Mouse (Mus musculus): ENCODE measurements around the gene Emilin3. TPM values are rescaled to one million over a fixed set of nuclear protein-coding genes. Genes with fewer than 3 reads are reported as not detected.

The Emilin3 gene
- polyA plus RNA-seq, 1 experiment, result not detected

DNA sequence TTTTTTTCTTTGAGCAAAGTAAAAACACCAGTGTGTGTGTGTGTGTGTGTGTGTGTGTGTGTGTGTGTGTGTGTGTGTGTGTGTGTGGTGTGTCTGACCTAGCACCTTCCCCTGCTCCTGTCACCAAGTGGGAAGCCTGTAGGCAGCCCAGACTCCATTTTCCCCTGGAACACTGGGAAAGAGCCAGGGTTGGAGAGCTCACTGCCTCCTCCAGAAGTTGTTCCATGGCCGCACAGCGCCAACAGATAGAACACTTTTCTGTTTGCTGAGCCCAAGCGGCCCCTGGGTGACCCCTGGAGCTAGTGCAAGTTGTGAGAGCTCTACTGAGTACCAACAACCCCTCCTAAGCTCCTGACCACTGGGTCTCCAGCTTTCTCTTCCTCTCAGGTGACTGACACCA is 20.9 kb upstream of the Emilin3 start:
- no peak overlapping the region for H3K27ac ChIP-seq (ENCODE audit: insufficient read depth, low read length)
- H3K4me3 ChIP-seq (ENCODE audit: extremely low read depth, insufficient read depth, insufficient read length), result no peak overlapping the region
- H3K4me1 ChIP-seq (ENCODE audit: control insufficient read depth, insufficient read depth, insufficient read length), result no peaks in the 10 kb centered on the region
- H3K36me3 ChIP-seq (ENCODE audit: control insufficient read depth, insufficient read depth, low read length), result no peaks in the 10 kb centered on the region
- 85% methylated on average over 3 of the region's 3 CpGs for WGBS
- DNase-seq (ENCODE audit: low read depth in 1 of 2, low spot score in 2 of 2), result no peak
- no peaks in the 10 kb centered on the region for H3K27me3 ChIP-seq (ENCODE audit: control insufficient read depth, insufficient read depth, low read length)
- TF ChIP-seq CTCF (IDR thresholded peaks at IDR 0.05; ENCODE audit: extremely low read depth, insufficient read depth, insufficient read length, insufficient replicate concordance) (no peak), POLR2A (IDR thresholded peaks at IDR 0.05; ENCODE audit: low read depth, low read length) (no peak)

DNA sequence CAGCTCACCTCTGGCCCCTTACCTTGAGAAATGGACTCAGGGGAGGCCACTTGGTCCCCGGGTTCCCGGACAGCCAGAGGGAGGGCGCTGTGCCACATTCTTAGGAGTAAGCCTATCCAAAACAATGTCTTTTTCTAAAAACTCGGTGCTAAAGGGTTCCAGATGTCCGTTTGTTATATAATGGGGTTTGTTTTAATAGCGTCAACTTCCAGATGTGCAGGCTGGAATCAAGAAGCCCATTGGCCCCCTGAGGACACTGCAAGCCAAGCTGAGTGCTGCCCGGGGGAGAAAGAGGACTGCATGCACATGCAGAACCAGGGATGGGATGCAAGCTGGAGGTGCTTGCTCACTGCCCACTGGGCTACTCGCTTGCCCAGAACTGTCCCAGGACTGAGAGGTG is 20.2 kb upstream of the Emilin3 start:
- WGBS, result 80% methylated on average over 8 of the region's 8 CpGs
- no peaks in the 10 kb centered on the region for H3K4me1 ChIP-seq (ENCODE audit: control insufficient read depth, insufficient read depth, insufficient read length)
- TF ChIP-seq POLR2A (IDR thresholded peaks at IDR 0.05; ENCODE audit: low read depth, low read length) (no peak), CTCF (IDR thresholded peaks at IDR 0.05; ENCODE audit: extremely low read depth, insufficient read depth, insufficient read length, insufficient replicate concordance) (no peak)
- H3K36me3 ChIP-seq (ENCODE audit: control insufficient read depth, insufficient read depth, low read length), result no peaks in the 10 kb centered on the region
- DNase-seq (ENCODE audit: low read depth in 1 of 2, low spot score in 2 of 2), result no peak
- no peaks in the 10 kb centered on the region for H3K27me3 ChIP-seq (ENCODE audit: control insufficient read depth, insufficient read depth, low read length)
- no peak overlapping the region for H3K27ac ChIP-seq (ENCODE audit: insufficient read depth, low read length)
- H3K4me3 ChIP-seq (ENCODE audit: extremely low read depth, insufficient read depth, insufficient read length), result no peak overlapping the region

DNA sequence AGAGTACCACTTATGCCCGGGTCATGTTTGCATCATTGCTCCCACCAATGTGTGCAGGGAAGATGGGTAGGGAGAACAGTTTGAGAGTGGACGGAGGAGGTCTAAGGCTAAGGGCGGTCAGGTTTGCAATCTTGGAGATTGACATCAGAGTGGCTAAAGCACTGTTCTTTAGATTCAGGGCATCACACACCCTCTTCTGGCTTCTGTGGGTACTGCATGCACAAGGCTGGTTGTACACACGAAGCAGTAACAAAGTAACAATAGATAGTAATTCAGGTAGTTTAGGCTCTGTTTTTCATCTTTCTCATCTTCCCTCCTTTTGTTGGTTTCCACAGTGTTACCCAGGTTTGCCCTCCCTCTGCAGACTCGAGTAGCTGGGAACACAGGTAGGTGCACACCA is 19.2 kb upstream of the Emilin3 start:
- Histone ChIP-seq H3K4me1 (ENCODE audit: control insufficient read depth, insufficient read depth, insufficient read length) (no peaks in the 10 kb centered on the region), H3K4me3 (ENCODE audit: extremely low read depth, insufficient read depth, insufficient read length) (no peak overlapping the region), H3K36me3 (ENCODE audit: control insufficient read depth, insufficient read depth, low read length) (no peaks in the 10 kb centered on the region), H3K27ac (ENCODE audit: insufficient read depth, low read length) (no peak overlapping the region), H3K27me3 (ENCODE audit: control insufficient read depth, insufficient read depth, low read length) (no peaks in the 10 kb centered on the region)
- no peak for DNase-seq (ENCODE audit: low read depth in 1 of 2, low spot score in 2 of 2)
- 92% methylated on average over 5 of the region's 5 CpGs for WGBS
- TF ChIP-seq POLR2A (IDR thresholded peaks at IDR 0.05; ENCODE audit: low read depth, low read length), result no peak
- no peak for TF ChIP-seq CTCF (IDR thresholded peaks at IDR 0.05; ENCODE audit: extremely low read depth, insufficient read depth, insufficient read length, insufficient replicate concordance)

GRCm38 (mm10) chr2:160925203-160925602 is 13.1 kb upstream of the Emilin3 start:
- WGBS, result 85% methylated on average over 9 of the region's 9 CpGs
- H3K27me3 ChIP-seq (ENCODE audit: control insufficient read depth, insufficient read depth, low read length), result no peaks in the 10 kb centered on the region
- TF ChIP-seq CTCF (IDR thresholded peaks at IDR 0.05; ENCODE audit: extremely low read depth, insufficient read depth, insufficient read length, insufficient replicate concordance) (no peak), POLR2A (IDR thresholded peaks at IDR 0.05; ENCODE audit: low read depth, low read length) (no peak)
- H3K4me3 ChIP-seq (ENCODE audit: extremely low read depth, insufficient read depth, insufficient read length), result no peak overlapping the region
- H3K27ac ChIP-seq (ENCODE audit: insufficient read depth, low read length), result no peak overlapping the region
- no peaks in the 10 kb centered on the region for H3K4me1 ChIP-seq (ENCODE audit: control insufficient read depth, insufficient read depth, insufficient read length)
- DNase-seq (ENCODE audit: low read depth in 1 of 2, low spot score in 2 of 2), result no peak
- H3K36me3 ChIP-seq (ENCODE audit: control insufficient read depth, insufficient read depth, low read length), result no peaks in the 10 kb centered on the region

DNA sequence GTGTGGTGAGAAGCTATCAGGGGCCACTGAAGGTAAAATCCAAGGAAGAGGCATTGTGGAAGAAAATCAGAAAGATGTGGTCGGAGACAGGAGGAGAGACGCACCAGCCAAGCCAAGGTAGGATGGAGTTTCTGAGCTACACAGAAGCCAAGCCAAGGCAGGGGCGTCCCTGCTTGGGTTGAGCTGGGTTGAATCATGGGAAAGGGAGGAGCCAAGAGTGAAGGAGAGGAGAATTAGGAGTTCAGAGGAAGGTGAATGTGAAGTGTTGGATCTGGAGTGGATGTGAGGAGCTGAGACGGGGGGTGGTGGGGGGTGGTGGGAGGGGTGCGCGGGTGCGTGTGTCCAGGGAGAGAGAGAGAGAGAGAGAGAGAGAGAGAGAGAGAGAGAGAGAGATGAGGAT is 9.2 kb upstream of the Emilin3 start:
- Histone ChIP-seq H3K27ac (ENCODE audit: insufficient read depth, low read length) (no peak overlapping the region), H3K4me1 (ENCODE audit: control insufficient read depth, insufficient read depth, insufficient read length) (no peaks in the 10 kb centered on the region), H3K27me3 (ENCODE audit: control insufficient read depth, insufficient read depth, low read length) (no peaks in the 10 kb centered on the region), H3K4me3 (ENCODE audit: extremely low read depth, insufficient read depth, insufficient read length) (no peak overlapping the region), H3K36me3 (ENCODE audit: control insufficient read depth, insufficient read depth, low read length) (no peaks in the 10 kb centered on the region)
- TF ChIP-seq CTCF (IDR thresholded peaks at IDR 0.05; ENCODE audit: extremely low read depth, insufficient read depth, insufficient read length, insufficient replicate concordance) (no peak), POLR2A (IDR thresholded peaks at IDR 0.05; ENCODE audit: low read depth, low read length) (no peak)
- WGBS, result 63% methylated on average over 7 of the region's 7 CpGs
- no peak for DNase-seq (ENCODE audit: low read depth in 1 of 2, low spot score in 2 of 2)

GRCm38 (mm10) chr2:160918930-160919215 is 6.7 kb upstream of the Emilin3 start:
- TF ChIP-seq CTCF (IDR thresholded peaks at IDR 0.05; ENCODE audit: extremely low read depth, insufficient read depth, insufficient read length, insufficient replicate concordance) (no peak), POLR2A (IDR thresholded peaks at IDR 0.05; ENCODE audit: low read depth, low read length) (no peak)
- no peak for DNase-seq (ENCODE audit: low read depth in 1 of 2, low spot score in 2 of 2)
- H3K4me3 ChIP-seq (ENCODE audit: extremely low read depth, insufficient read depth, insufficient read length), result no peak overlapping the region
- no peaks in the 10 kb centered on the region; the same call in 1 of the 2 replicates for H3K27me3 ChIP-seq (ENCODE audit: control insufficient read depth, insufficient read depth, low read length)
- no peak overlapping the region for H3K27ac ChIP-seq (ENCODE audit: insufficient read depth, low read length)
- 93% methylated on average over 2 of the region's 2 CpGs for WGBS
- no peaks in the 10 kb centered on the region for H3K4me1 ChIP-seq (ENCODE audit: control insufficient read depth, insufficient read depth, insufficient read length)
- H3K36me3 ChIP-seq (ENCODE audit: control insufficient read depth, insufficient read depth, low read length), result no peaks in the 10 kb centered on the region

DNA sequence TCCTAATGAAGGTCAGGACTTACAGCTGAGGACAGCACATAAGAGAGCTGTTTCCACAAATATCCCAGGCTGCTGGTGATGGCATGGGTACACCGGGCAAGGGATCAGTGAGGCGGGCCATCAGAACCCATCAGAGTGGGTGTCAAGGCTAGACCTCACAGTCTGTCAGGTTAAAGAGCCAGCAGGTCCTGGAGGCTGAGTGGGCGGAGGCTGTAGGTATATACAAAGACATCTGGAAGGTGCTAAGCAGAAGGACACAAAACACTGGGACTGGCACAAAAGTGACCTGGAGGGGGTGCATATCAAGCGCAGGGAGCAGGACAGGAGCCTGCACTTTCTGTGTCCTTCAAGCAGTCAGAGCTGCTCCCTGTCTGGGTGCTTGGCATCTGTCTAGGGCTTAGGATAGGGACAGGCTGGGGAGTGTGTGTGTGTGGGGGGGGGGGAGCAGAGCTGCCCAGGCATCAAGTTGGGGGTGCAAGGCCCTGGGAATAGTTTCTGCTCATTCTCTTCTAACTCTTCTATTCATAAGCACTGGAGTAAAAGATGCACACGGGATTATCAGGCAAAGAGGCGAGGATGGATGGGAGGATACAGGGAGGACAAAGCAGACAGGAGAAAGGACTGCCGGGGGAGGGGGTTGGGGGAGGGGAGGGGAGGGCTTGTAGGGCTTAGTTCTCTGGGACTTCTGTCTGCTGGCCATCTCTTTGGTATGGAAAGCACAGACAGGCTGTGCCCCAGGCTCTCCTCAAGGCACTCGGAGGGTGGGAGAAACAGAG is 6.2 kb upstream of the Emilin3 start:
- H3K4me3 ChIP-seq (ENCODE audit: extremely low read depth, insufficient read depth, insufficient read length), result no peak overlapping the region
- no peaks in the 10 kb centered on the region; the same call in 1 of the 2 replicates for H3K27me3 ChIP-seq (ENCODE audit: control insufficient read depth, insufficient read depth, low read length)
- no peak overlapping the region for H3K27ac ChIP-seq (ENCODE audit: insufficient read depth, low read length)
- WGBS, result 73% methylated on average over 8 of the region's 8 CpGs
- H3K4me1 ChIP-seq (ENCODE audit: control insufficient read depth, insufficient read depth, insufficient read length), result no peaks in the 10 kb centered on the region
- no peaks in the 10 kb centered on the region for H3K36me3 ChIP-seq (ENCODE audit: control insufficient read depth, insufficient read depth, low read length)
- no peak for TF ChIP-seq CTCF (IDR thresholded peaks at IDR 0.05; ENCODE audit: extremely low read depth, insufficient read depth, insufficient read length, insufficient replicate concordance)
- no peak for DNase-seq (ENCODE audit: low read depth in 1 of 2, low spot score in 2 of 2)
